Mouse (Mus musculus): ENCODE results near the gene Hist1h4f.

GRCm38 (mm10) chr13:23518295-23518603 is 33.2 kb downstream of the Hist1h4f start:
- TF ChIP-seq GATA1 (IDR thresholded peaks at IDR 0.05; ENCODE audit: borderline replicate concordance, low read length) (no peak), CTCF (IDR thresholded peaks at IDR 0.05; ENCODE audit: low read depth, low read length) (no peak), TAL1 (conservative IDR thresholded peaks at IDR 0.05; ENCODE audit: low read depth, low read length) (no peak)
